Mouse (Mus musculus) myocyte (in vitro differentiated cells): ENCODE measurements around the gene Mmab. TPM values are rescaled to one million over a fixed set of nuclear protein-coding genes. Genes with fewer than 3 reads are reported as not detected.

Experiments
- H3K27me3 ChIP-seq: one replicate; pipeline ENCODE4 v1.6.1; 2011; ENCODE audit not compliant: control insufficient read depth, insufficient read depth, insufficient read length
- H3K36me3 ChIP-seq: one replicate; pipeline ENCODE4 v1.6.1; 2011; ENCODE audit not compliant: control insufficient read depth, insufficient read depth
- H3K4me2 ChIP-seq: one replicate; pipeline ENCODE4 v1.6.1; 2011; ENCODE audit warnings: low read depth, control low read depth
- H3K4me3 ChIP-seq: one replicate; pipeline ENCODE4 v1.5.1; 2011; ENCODE audit warnings: mild to moderate bottlenecking, control low read depth, moderate library complexity
- H3K79me2 ChIP-seq: one replicate; pipeline ENCODE4 v1.6.1; 2011; ENCODE audit not compliant: control insufficient read depth, insufficient read depth
- H3ac ChIP-seq: one replicate; pipeline ENCODE4 v1.6.1; 2011; ENCODE audit not compliant: control insufficient read depth, insufficient read length
- CEBPB ChIP-seq: IDR thresholded peaks from 2 replicates; pipeline ENCODE4 v1.6.1; 2011; ENCODE audit warnings: mild to moderate bottlenecking, moderate library complexity; ENCODE audit not compliant: poor library complexity, insufficient read depth, severe bottlenecking
- E2F4 ChIP-seq: IDR thresholded peaks from one replicate; pipeline ENCODE4 v1.6.1; 2011; ENCODE audit warnings: mild to moderate bottlenecking, control low read depth, moderate library complexity; ENCODE audit not compliant: insufficient read depth
- MAX ChIP-seq: IDR thresholded peaks from one replicate; pipeline ENCODE4 v1.6.1; 2011; ENCODE audit warnings: low read depth, mild to moderate bottlenecking, control low read depth
- MYOD1 ChIP-seq, 3 experiments: IDR thresholded peaks; one replicate each; pipeline ENCODE4 v1.6.1; 2011; ENCODE audit warnings: control low read depth in 2 of 3, low read depth in 2 of 3, mild to moderate bottlenecking in 2 of 3, moderate library complexity in 1 of 3; ENCODE audit not compliant: insufficient read length in 2 of 3, control insufficient read depth in 1 of 3
- MYOG ChIP-seq, 3 experiments: IDR thresholded peaks; one replicate each; pipeline ENCODE4 v1.6.1; 2011; ENCODE audit warnings: control low read depth in 2 of 3, low read depth in 2 of 3, mild to moderate bottlenecking in 2 of 3; ENCODE audit not compliant: insufficient read length in 2 of 3, control insufficient read depth in 1 of 3, insufficient read depth in 1 of 3
- POLR2A ChIP-seq: IDR thresholded peaks from one replicate; pipeline ENCODE4 v1.6.1; 2011; ENCODE audit warnings: low read depth, mild to moderate bottlenecking, control low read depth, moderate library complexity; ENCODE audit not compliant: insufficient read length
- POLR2AphosphoS2 ChIP-seq: IDR thresholded peaks from one replicate; pipeline ENCODE4 v1.6.1; 2011; ENCODE audit warnings: low read depth, control low read depth; ENCODE audit not compliant: insufficient read length
- REST ChIP-seq: IDR thresholded peaks from one replicate; pipeline ENCODE4 v1.6.1; 2011; ENCODE audit warnings: mild to moderate bottlenecking, control low read depth, moderate library complexity; ENCODE audit not compliant: insufficient read depth, insufficient read length
- SRF ChIP-seq: IDR thresholded peaks from one replicate; pipeline ENCODE4 v1.6.1; 2011; ENCODE audit warnings: low read depth; ENCODE audit not compliant: control insufficient read depth, insufficient read length
- TCF12 ChIP-seq: IDR thresholded peaks from one replicate; pipeline ENCODE4 v1.6.1; 2011; ENCODE audit warnings: mild to moderate bottlenecking, control low read depth; ENCODE audit not compliant: poor library complexity, insufficient read depth, severe bottlenecking
- TCF3 ChIP-seq: IDR thresholded peaks from one replicate; pipeline ENCODE4 v1.6.1; 2011; ENCODE audit warnings: low read depth, control low read depth; ENCODE audit not compliant: insufficient read length
- USF1 ChIP-seq: IDR thresholded peaks from one replicate; pipeline ENCODE4 v1.6.1; 2011; ENCODE audit warnings: low read depth, mild to moderate bottlenecking, control low read depth, moderate library complexity
- polyA plus RNA-seq: library from polyadenylated mRNA; unstranded; fragments of >200 nt; fragmentation: generic; extraction: Trizol; gene quantifications from one replicate; pipeline ENCODE4 v1.2.1, GENCODE M21; 2012; ENCODE audit warnings: missing spikeins

The Mmab gene
- 19.9 TPM for polyA plus RNA-seq

DNA sequence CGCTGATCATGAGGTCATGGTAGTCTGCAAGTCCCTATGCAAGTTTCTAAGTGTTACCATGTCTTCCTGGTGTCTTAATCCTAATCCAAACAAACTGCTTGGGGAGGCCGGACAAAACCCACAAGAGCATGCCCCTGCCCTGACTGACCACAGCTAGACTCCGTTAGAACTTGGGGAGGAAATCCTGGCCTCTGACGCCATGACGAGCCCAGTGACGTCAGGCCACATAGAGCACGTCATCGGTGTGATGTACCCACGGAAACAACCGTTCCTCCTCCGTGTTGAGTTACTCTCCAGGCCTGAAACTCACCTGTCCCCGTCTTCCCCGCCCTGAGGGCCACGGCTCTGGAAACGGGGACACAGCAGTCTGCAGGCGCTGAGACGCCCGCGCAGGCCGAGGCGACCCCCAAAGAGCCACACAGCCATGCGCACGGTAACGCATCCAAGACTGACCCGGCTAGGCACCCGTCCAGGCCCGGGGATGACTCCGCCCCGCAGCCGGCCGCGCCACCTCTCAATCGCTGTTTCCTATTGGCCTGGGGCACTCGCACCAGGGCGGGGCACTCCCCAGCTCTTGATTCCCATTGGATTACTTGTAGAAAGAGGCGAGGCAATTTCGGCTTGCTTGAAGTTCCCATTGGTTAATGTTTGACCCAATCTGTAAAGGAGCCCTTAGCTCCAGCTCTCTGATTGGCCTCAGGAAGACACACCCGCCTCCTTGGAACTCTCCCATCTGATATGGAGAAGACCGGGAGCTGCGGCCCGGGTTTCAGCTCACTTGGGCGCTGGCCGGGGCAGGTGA is at the start of gene Mmab, which contains the start of gene Mvk:
Gene Mmab (minus strand): TSS at position 495 of the 802 bp plus-strand sequence.
Gene Mvk (plus strand): TSS at position 704 of the 802 bp plus-strand sequence.
- TF ChIP-seq USF1 (no peak), MYOD1 (IDR thresholded peaks at IDR 0.05; ENCODE audit: control insufficient read depth in 1 of 3, insufficient read length in 2 of 3, low read depth in 2 of 3) (no peak), POLR2AphosphoS2 (peak; percentile 70), MAX (no peak), SRF (peak; percentile 74), POLR2A (peak; percentile 80)
- peak within 1 kb of the TSS; percentile 55 for H3K4me3 ChIP-seq
- no peaks in the 10 kb centered on the region for H3K27me3 ChIP-seq
- H3K36me3 ChIP-seq = no peaks in the 10 kb centered on the region
- H3K4me2 ChIP-seq = peak within 1 kb of the TSS; percentile 91
- peak within 1 kb of the TSS; percentile 50 for H3ac ChIP-seq
- H3K79me2 ChIP-seq = peaks cover 6% of the 10 kb centered on the region

DNA sequence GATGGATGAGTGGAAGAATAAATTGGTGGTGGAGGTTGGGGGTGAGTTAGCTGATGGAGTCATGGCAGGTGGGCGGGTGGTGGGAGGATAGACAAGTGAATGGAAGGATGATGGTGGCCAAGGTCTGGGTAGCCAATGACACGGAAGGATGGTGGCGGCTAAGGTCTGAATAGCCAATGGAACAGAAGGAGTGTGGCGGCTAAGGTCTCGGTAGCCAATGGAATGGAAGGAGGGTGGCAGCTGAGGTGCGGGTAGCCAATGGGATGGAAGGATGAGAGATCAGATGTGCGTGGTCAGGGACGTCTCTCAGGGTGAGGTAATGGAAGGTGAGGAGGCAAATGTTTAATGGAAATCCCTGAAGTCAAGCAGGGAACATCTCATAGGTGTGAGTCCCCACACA is 46.4 kb upstream of the Mmab start:
- H3K27me3 ChIP-seq = peaks cover 27% of the 10 kb centered on the region
- no peak for TF ChIP-seq POLR2AphosphoS2
- TF ChIP-seq E2F4 = no peak
- no peak for TF ChIP-seq MAX
- TF ChIP-seq REST = no peak
- TF ChIP-seq CEBPB = no peak
- no peak for TF ChIP-seq TCF12
- no peak for TF ChIP-seq MYOG (IDR thresholded peaks at IDR 0.05; ENCODE audit: control insufficient read depth in 1 of 3, insufficient read depth in 1 of 3, insufficient read length in 2 of 3, low read depth in 2 of 3)
- TF ChIP-seq SRF = no peak
- TF ChIP-seq USF1 = no peak
- no peak for TF ChIP-seq TCF3
- TF ChIP-seq MYOD1 (IDR thresholded peaks at IDR 0.05; ENCODE audit: control insufficient read depth in 1 of 3, insufficient read length in 2 of 3, low read depth in 2 of 3) = no peak
- no peak for TF ChIP-seq POLR2A
- H3K79me2 ChIP-seq = no peaks in the 10 kb centered on the region
- no peak overlapping the region for H3K4me2 ChIP-seq
- no peak overlapping the region for H3K4me3 ChIP-seq
- no peak overlapping the region for H3ac ChIP-seq
- H3K36me3 ChIP-seq = no peaks in the 10 kb centered on the region

DNA sequence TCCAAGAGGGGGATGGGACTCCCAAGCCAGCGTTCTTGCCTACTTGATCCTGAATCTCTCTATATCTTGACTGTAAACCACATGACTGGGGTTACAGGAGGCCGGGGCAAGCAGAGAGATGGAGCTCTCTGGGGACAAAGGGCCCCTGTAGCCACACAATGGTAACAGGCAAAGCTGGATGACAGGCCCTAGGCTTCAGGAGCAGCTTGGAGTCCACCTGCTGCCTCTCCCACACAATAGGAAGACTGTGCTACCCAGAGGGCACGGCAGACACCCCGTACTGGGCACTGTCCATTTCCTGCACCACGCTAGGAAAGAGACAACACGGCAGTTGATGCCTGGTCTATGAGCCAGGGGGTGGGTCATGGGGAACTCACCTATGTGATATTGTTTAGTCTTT is 45.7 kb upstream of the Mmab start:
- no peak overlapping the region for H3ac ChIP-seq
- H3K27me3 ChIP-seq = peaks cover 34% of the 10 kb centered on the region
- no peaks in the 10 kb centered on the region for H3K79me2 ChIP-seq

DNA sequence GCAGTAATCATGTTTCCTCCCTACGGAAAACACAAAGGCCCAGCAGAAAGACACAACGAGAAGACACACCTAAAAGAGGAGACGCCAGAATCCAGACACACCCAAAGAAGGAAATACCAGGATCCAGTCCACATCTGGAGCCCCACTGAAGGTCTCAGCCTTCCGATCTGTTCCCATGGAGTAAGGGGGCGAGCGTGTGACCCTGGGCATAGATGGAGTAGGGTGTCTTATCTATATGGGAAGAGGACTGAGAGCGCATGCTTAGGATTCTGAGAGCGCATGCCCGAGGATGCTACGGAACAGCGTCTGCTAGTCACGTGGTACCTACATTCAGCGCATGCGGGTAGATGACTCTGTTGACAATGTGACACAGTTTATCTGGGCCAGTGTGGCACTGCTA is 41.8 kb upstream of the Mmab start:
- Histone ChIP-seq H3K27me3 (peaks cover 54% of the 10 kb centered on the region), H3K79me2 (no peaks in the 10 kb centered on the region), H3K4me2 (no peak overlapping the region), H3K36me3 (no peaks in the 10 kb centered on the region), H3K4me3 (no peak overlapping the region), H3ac (no peak overlapping the region)
- TF ChIP-seq TCF12 = no peak
- no peak for TF ChIP-seq MAX
- no peak for TF ChIP-seq POLR2A

More for the DNA sequence above, 45.7 kb upstream of the Mmab start:
- Histone ChIP-seq H3K4me3 (no peak overlapping the region), H3K36me3 (no peaks in the 10 kb centered on the region), H3K4me2 (no peak overlapping the region)
- no peak for TF ChIP-seq E2F4

DNA sequence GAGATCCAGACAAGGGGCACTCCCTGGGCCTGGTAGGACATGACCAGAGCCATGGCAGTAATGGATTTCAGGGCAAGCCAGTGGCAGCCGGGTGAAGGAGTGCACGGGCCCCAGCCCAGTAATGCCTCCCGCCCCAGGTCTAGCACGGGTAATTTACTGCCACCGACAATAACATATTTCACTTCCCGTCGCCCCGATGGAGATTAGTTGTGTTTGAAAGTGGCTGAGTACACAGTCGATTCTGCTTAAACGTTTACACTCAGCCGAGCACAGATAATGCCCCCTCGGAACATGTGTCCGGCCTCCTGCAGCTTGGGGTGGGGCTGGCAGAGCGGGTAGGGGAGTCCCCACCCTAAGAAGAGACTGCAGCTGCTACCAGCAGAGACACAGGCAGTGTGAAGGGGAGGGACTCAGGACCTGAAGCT is 38.7 kb upstream of the Mmab start:
- Histone ChIP-seq H3K36me3 (no peaks in the 10 kb centered on the region), H3K79me2 (no peaks in the 10 kb centered on the region), H3K4me2 (no peak overlapping the region), H3K4me3 (no peak overlapping the region), H3K27me3 (peaks cover 67% of the 10 kb centered on the region), H3ac (no peak overlapping the region)
- no peak for TF ChIP-seq SRF
- TF ChIP-seq MYOD1 (IDR thresholded peaks at IDR 0.05; ENCODE audit: control insufficient read depth in 1 of 3, insufficient read length in 2 of 3, low read depth in 2 of 3) = peak in 1 of 3 experiments; percentile 21

DNA sequence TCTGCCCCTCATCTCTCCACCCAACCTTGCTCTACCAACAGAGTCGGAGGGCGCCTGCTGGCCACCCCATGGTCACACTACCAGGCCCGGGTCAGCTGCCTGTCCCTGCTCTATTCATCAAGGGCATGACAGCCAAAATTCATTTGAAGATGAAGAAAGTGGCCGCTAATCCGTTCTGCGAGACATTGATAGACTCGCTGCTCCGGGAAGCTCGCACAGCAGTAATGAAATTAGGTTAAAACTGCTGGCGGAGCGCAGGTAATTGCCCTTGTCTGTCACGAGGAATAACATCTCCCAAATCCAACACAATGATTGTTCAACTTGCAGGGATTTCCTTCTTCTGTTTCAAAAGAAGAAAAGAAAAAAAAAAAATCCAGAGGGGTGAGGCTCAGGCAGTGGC is 34.4 kb upstream of the Mmab start:
- Histone ChIP-seq H3K36me3 (no peaks in the 10 kb centered on the region), H3K4me3 (no peak overlapping the region), H3K4me2 (no peak overlapping the region), H3ac (no peak overlapping the region), H3K79me2 (no peaks in the 10 kb centered on the region), H3K27me3 (peaks cover 70% of the 10 kb centered on the region)
- TF ChIP-seq MAX (no peak), TCF12 (no peak), REST (no peak), SRF (no peak), POLR2AphosphoS2 (no peak), MYOD1 (IDR thresholded peaks at IDR 0.05; ENCODE audit: control insufficient read depth in 1 of 3, insufficient read length in 2 of 3, low read depth in 2 of 3) (no peak), E2F4 (no peak), MYOG (IDR thresholded peaks at IDR 0.05; ENCODE audit: control insufficient read depth in 1 of 3, insufficient read depth in 1 of 3, insufficient read length in 2 of 3, low read depth in 2 of 3) (no peak), TCF3 (no peak), POLR2A (no peak), CEBPB (no peak), USF1 (no peak)
